Mouse (Mus musculus): ENCODE measurements around the gene Fam83g.

DNA sequence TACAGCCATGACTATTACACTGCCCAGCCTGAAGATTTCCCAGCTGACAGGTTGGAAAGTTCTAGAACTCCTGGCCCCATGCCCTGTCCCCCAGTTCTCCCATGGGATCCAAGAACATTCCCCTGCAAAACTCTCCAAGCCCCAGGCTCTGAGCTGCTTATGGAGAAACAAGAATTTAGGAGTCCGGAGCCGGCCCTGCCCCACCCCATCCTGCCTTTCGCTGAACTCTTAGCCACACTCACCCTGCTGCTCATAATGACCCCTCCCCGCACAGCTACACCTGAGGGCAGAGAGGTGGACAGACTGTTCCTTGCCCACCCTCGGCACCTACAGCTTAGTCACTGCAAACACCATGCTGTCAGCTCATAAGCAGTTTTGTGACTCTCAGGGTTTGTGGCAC is 16.1 kb upstream of the Fam83g start:
- 0 out of 2 replicates have a peak, but pooled peaks have one; percentile 1 for TF ChIP-seq CTCF (IDR thresholded peaks at IDR 0.05; ENCODE audit: extremely low read depth, insufficient read length, insufficient replicate concordance, low read depth, low read length)
- no peak for TF ChIP-seq POLR2A (IDR thresholded peaks at IDR 0.05; ENCODE audit: low read depth, low read length)

Data from small intestine, adult 2 months (tissue).